In genomic region chr10:53598821-53599220, GRCm38 (mm10) we compare ENCODE assay signal across 8 mouse cellular contexts. TPM values are rescaled to one million over a fixed set of nuclear protein-coding genes. Genes with fewer than 3 reads are reported as not detected.
DNase-seq lines count a peak whose midpoint lies in the region; ATAC-seq and TF ChIP-seq lines count a peak whose summit lies in the region.

No protein-coding gene starts in this region.

- peaks cover 27% of the 10 kb centered on the region for H3K4me1 ChIP-seq in forebrain, embryonic 12.5 days
- peaks cover 24% of the 10 kb centered on the region for H3K4me1 ChIP-seq in limb, embryonic 10.5 days
- peaks cover 9% of the 10 kb centered on the region; the same call in 1 of the 2 replicates for H3K4me1 ChIP-seq in neural tube, embryonic 12.5 days

- WGBS in forebrain, embryonic 12.5 days: 54% methylated on average over 5 of the region's 5 CpGs
- 65% methylated on average over 5 of the region's 5 CpGs for WGBS in limb, embryonic 10.5 days
- WGBS in neural tube, embryonic 12.5 days: 57% methylated on average over 5 of the region's 5 CpGs

- no peak for TF ChIP-seq CTCF in C2C12 (IDR thresholded peaks at IDR 0.05; ENCODE audit: control insufficient read depth, insufficient read depth, insufficient read length)

- H3K4me3 ChIP-seq in C2C12 (ENCODE audit: insufficient read depth, poor library complexity, severe bottlenecking): peak overlapping the region; percentile 85
- H3K4me3 ChIP-seq in forebrain, embryonic 12.5 days (replicated peaks): peak overlapping the region; percentile 29
- peak overlapping the region; percentile 89 for H3K4me3 ChIP-seq in limb, embryonic 10.5 days
- peak overlapping the region; percentile 19 for H3K4me3 ChIP-seq in neural tube, embryonic 12.5 days

- peak overlapping the region; percentile 36; the same call in 1 of the 2 replicates for H3K9ac ChIP-seq in forebrain, embryonic 12.5 days
- no peak overlapping the region for H3K9ac ChIP-seq in neural tube, embryonic 12.5 days

- H3K9me3 ChIP-seq in forebrain, embryonic 12.5 days: no peaks in the 10 kb centered on the region
- H3K9me3 ChIP-seq in limb, embryonic 10.5 days (replicated peaks): no peaks in the 10 kb centered on the region
- H3K9me3 ChIP-seq in neural tube, embryonic 12.5 days: no peaks in the 10 kb centered on the region

- ATAC-seq in forebrain, embryonic 12.5 days (ENCODE audit: low FRiP score): no peak
- ATAC-seq in neural tube, embryonic 12.5 days (ENCODE audit: low FRiP score, low read depth): no peak

- H3K27ac ChIP-seq in forebrain, embryonic 12.5 days: no peak overlapping the region
- H3K27ac ChIP-seq in limb, embryonic 10.5 days: no peak overlapping the region
- H3K27ac ChIP-seq in neural tube, embryonic 12.5 days: no peak overlapping the region

- no peaks in the 10 kb centered on the region for H3K27me3 ChIP-seq in C2C12 (ENCODE audit: control insufficient read depth, insufficient read depth, insufficient read length)
- no peaks in the 10 kb centered on the region for H3K27me3 ChIP-seq in forebrain, embryonic 12.5 days
- no peaks in the 10 kb centered on the region for H3K27me3 ChIP-seq in limb, embryonic 10.5 days (ENCODE audit: low read depth, poor library complexity, severe bottlenecking)
- H3K27me3 ChIP-seq in neural tube, embryonic 12.5 days (replicated peaks): no peaks in the 10 kb centered on the region

- H3K36me3 ChIP-seq in C2C12 (ENCODE audit: control insufficient read depth, insufficient read depth): peaks cover 45% of the 10 kb centered on the region
- peaks cover 29% of the 10 kb centered on the region for H3K36me3 ChIP-seq in forebrain, embryonic 12.5 days (replicated peaks)
- H3K36me3 ChIP-seq in limb, embryonic 10.5 days: peaks cover 44% of the 10 kb centered on the region
- peaks cover 9% of the 10 kb centered on the region; the same call in 1 of the 2 replicates for H3K36me3 ChIP-seq in neural tube, embryonic 12.5 days

- H3K79me2 ChIP-seq in C2C12 (ENCODE audit: control insufficient read depth, insufficient read depth): peaks cover 66% of the 10 kb centered on the region

- H3K79me3 ChIP-seq in C2C12 (ENCODE audit: low read depth): peaks cover 51% of the 10 kb centered on the region

- no peak overlapping the region for H3ac ChIP-seq in C2C12 (ENCODE audit: control insufficient read depth, insufficient read length, low read depth)

- peak overlapping the region; percentile 52 for H3K4me2 ChIP-seq in forebrain, embryonic 12.5 days
- peak overlapping the region; percentile 49 for H3K4me2 ChIP-seq in neural tube, embryonic 12.5 days (replicated peaks)

- DNase-seq in MN1 (ENCODE audit: low spot score): peak; percentile 57
- no peak for DNase-seq in limb, embryonic 10.5 days (ENCODE audit: low spot score)
- no peak for DNase-seq in gastrocnemius, adult 18-20 months (ENCODE audit: low spot score)
- no peak for DNase-seq in adrenal gland, postnatal 4 days (ENCODE audit: low spot score in 2 of 2)
- DNase-seq in spleen, adult 12 weeks (ENCODE audit: low spot score): no peak

TF ChIP-seq in C2C12, 6 proteins besides CTCF, POLR2A, EP300 and RAD21:
- no peak for TF ChIP-seq MYOG (IDR thresholded peaks at IDR 0.05; ENCODE audit: control insufficient read depth, extremely low read depth, insufficient read length)
- TF ChIP-seq MYOD1 (IDR thresholded peaks at IDR 0.05; ENCODE audit: control insufficient read depth, insufficient read length, low read depth): no peak
- no peak for TF ChIP-seq CEBPB (IDR thresholded peaks at IDR 0.05; ENCODE audit: low read depth)
- no peak for TF ChIP-seq FOSL1 (IDR thresholded peaks at IDR 0.05; ENCODE audit: insufficient read depth, low read length, poor library complexity, severe bottlenecking)
- no peak for TF ChIP-seq MAX (IDR thresholded peaks at IDR 0.05)
- no peak for TF ChIP-seq USF1 (IDR thresholded peaks at IDR 0.05; ENCODE audit: low read depth)
TF ChIP-seq in C2C12: peak in this region for 0.

RNA-seq across cellular contexts. Expression of gene Asf1a, which starts 2.3 kb away (rescaled TPM):
- 21.3 TPM for polyA plus RNA-seq in C2C12 (2012; fragmentation: generic; extraction: Trizol)
- 158 and 160 TPM in 2 replicates for polyA plus RNA-seq in forebrain, embryonic 12.5 days (2016; fragmentation: Nextera tagmentation; extraction: Ambion mirVana)
- 176 and 177 TPM in 2 replicates for polyA plus RNA-seq in limb, embryonic 10.5 days (2016; fragmentation: Nextera tagmentation; extraction: Ambion mirVana)
- polyA plus RNA-seq in neural tube, embryonic 12.5 days (2016; fragmentation: Nextera tagmentation; extraction: Ambion mirVana): 133 and 135 TPM in 2 replicates
- total RNA-seq in gastrocnemius, adult 18-20 months (2021): 10 to 100 TPM; 22.1 to 26.2 TPM
- total RNA-seq in adrenal gland, postnatal 4 days (2021): 10 to 100 TPM; 51.8 to 54.6 TPM

RNA-seq across cellular contexts. Expression of gene Mcm9, which starts 31.4 kb away (rescaled TPM):
- polyA plus RNA-seq in C2C12 (2012; fragmentation: generic; extraction: Trizol): 3.9 TPM
- 15.7 and 18.9 TPM in 2 replicates for polyA plus RNA-seq in forebrain, embryonic 12.5 days (2016; fragmentation: Nextera tagmentation; extraction: Ambion mirVana)
- 12.5 and 14.7 TPM in 2 replicates for polyA plus RNA-seq in limb, embryonic 10.5 days (2016; fragmentation: Nextera tagmentation; extraction: Ambion mirVana)
- 11.9 and 13.4 TPM in 2 replicates for polyA plus RNA-seq in neural tube, embryonic 12.5 days (2016; fragmentation: Nextera tagmentation; extraction: Ambion mirVana)
- 1 to 10 TPM in 1 of 2 experiments, under 1 TPM in 1; 0.52 to 1.2 TPM for total RNA-seq in gastrocnemius, adult 18-20 months (2021)
- 10 to 100 TPM; 20.1 to 21.0 TPM for total RNA-seq in adrenal gland, postnatal 4 days (2021)

Comparison
In these comparisons a context has a peak if more than half of its experiments do, and no peak if none do; other contexts are left out.
1. H3K4me3 ChIP-seq: peak in every context shown above with its lines; median percentile 89 in limb, embryonic 10.5 days; 85 in C2C12; 29 in forebrain, embryonic 12.5 days; 19 in neural tube, embryonic 12.5 days.